Mouse (Mus musculus) neural tube, embryonic 15.5 days (tissue): ENCODE data around the gene Nfkbib. TPM values are rescaled to one million over a fixed set of nuclear protein-coding genes. Genes with fewer than 3 reads are reported as not detected.
A peak's percentile ranks its signal among the peaks of the same experiment; 100 is the strongest.

Experiments used
- ATAC-seq: fragments of 200-750 bp; cut with Nextera tagmentation; 2 replicates; pipeline ENCODE4 v1.8.0; 2017; ENCODE audit warnings: mild to moderate bottlenecking, moderate TSS enrichment, moderate library complexity; ENCODE audit not compliant: low FRiP score
- H3K27ac ChIP-seq: fragments of 300-500 bp; sonication (generic); replicated peaks from 2 replicates; pipeline ENCODE4 v1.5.1; 2015; ENCODE audit warnings: mild to moderate bottlenecking, inconsistent platforms
- H3K27me3 ChIP-seq: fragments of 300-500 bp; sonication (generic); replicated peaks from 2 replicates; pipeline ENCODE4 v1.6.1; 2015; ENCODE audit warnings: inconsistent platforms
- H3K36me3 ChIP-seq: fragments of 300-500 bp; sonication (generic); 2 replicates; pipeline ENCODE4 v1.6.1; 2015; ENCODE audit warnings: inconsistent platforms
- H3K4me1 ChIP-seq: fragments of 300-500 bp; sonication (generic); 2 replicates; pipeline ENCODE4 v1.6.1; 2015; ENCODE audit warnings: inconsistent platforms
- H3K4me2 ChIP-seq: fragments of 300-500 bp; sonication (generic); 2 replicates; pipeline ENCODE4 v1.6.1; 2015; ENCODE audit warnings: inconsistent platforms, mild to moderate bottlenecking, moderate library complexity
- H3K4me3 ChIP-seq: fragments of 300-500 bp; sonication (generic); replicated peaks from 2 replicates; pipeline ENCODE4 v1.5.1; 2015; ENCODE audit warnings: mild to moderate bottlenecking, inconsistent platforms
- H3K9ac ChIP-seq: fragments of 300-500 bp; sonication (generic); replicated peaks from 2 replicates; pipeline ENCODE4 v1.6.1; 2015; ENCODE audit warnings: mild to moderate bottlenecking, inconsistent platforms
- H3K9me3 ChIP-seq: fragments of 300-500 bp; sonication (generic); replicated peaks from 2 replicates; pipeline ENCODE4 v1.6.1; 2016; ENCODE audit warnings: inconsistent platforms
- WGBS: fragments of 180-500 bp; shearing (Covaris S2); methylation state at CpG from one replicate; pipeline ENCODE4 v1.1.7; 2015; ENCODE audit warnings: mixed read lengths; 5-methylcytosine and 5-hydroxymethylcytosine counted together
- polyA plus RNA-seq: library from polyadenylated mRNA; unstranded; fragments of >200 nt; fragmentation: Nextera tagmentation; extraction: Ambion mirVana; gene quantifications from 2 replicates; pipeline ENCODE4 v1.2.1, GENCODE M21; 2015

Nfkbib gene
- polyA plus RNA-seq, 1 experiment from 2014 or later: 77.6 TPM

DNA sequence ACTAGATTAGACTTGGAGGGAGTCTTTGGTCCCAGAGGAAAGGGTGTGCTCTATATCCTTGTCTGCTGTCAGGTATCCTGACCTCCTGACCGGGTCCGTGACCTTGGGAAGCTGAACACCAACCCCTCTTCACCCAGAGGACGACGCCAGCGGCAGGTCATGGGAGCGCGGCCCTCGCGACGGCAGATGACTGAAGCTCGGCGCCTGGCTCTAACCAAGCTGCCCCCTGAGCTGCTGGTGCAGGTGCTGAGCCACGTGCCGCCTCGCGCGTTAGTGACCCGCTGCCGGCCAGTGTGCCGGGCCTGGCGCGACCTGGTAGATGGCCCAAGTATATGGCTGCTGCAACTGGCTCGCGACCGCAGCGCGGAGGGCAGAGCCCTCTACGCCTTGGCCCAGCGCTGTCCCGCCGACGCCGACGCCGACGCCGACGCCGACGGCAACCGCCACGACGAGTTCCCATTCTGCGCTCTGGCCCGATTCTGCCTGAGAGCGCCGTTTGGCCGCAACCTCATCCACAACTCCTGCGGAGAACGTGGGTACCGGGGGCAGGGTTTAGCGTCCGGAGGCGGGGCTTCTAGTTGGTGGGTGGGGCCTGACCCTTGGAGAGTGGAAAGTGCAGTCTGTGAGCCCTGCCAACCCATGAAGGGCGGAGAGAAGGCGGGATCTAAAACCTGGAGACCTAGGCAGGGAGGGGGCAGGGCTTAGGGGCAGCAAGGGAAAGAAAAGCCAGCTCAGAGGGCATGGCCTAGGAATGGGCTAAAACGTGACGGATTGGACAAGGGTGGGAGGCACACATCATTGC is 34.8 kb downstream of the Nfkbib start:
- 3% methylated on average over 58 of the region's 58 CpGs for WGBS
- ATAC-seq: peak; percentile 84
- H3K9me3 ChIP-seq: no peaks in the 10 kb centered on the region

GRCm38 (mm10) chr7:28727649-28728340 is 39.5 kb downstream of the Nfkbib start:
- no peak overlapping the region for H3K4me2 ChIP-seq
- H3K36me3 ChIP-seq: no peaks in the 10 kb centered on the region
- H3K27me3 ChIP-seq: peaks cover 11% of the 10 kb centered on the region
- H3K4me3 ChIP-seq: no peak overlapping the region
- H3K4me1 ChIP-seq: peaks cover 18% of the 10 kb centered on the region
- no peak for ATAC-seq
- no peak overlapping the region for H3K27ac ChIP-seq
- 19% methylated on average over 10 of the region's 10 CpGs for WGBS
- no peak overlapping the region for H3K9ac ChIP-seq
- no peaks in the 10 kb centered on the region for H3K9me3 ChIP-seq

More for the DNA sequence above, 34.8 kb downstream of the Nfkbib start:
- H3K27me3 ChIP-seq: peaks cover 11% of the 10 kb centered on the region
- peaks cover 7% of the 10 kb centered on the region; the same call in 1 of the 2 replicates for H3K36me3 ChIP-seq
- H3K4me2 ChIP-seq: peak overlapping the region; percentile 77
- peak overlapping the region; percentile 42; the same call in 1 of the 2 replicates for H3K9ac ChIP-seq
- no peak overlapping the region for H3K27ac ChIP-seq
- peaks cover 16% of the 10 kb centered on the region for H3K4me1 ChIP-seq
- peak overlapping the region; percentile 44 for H3K4me3 ChIP-seq

DNA sequence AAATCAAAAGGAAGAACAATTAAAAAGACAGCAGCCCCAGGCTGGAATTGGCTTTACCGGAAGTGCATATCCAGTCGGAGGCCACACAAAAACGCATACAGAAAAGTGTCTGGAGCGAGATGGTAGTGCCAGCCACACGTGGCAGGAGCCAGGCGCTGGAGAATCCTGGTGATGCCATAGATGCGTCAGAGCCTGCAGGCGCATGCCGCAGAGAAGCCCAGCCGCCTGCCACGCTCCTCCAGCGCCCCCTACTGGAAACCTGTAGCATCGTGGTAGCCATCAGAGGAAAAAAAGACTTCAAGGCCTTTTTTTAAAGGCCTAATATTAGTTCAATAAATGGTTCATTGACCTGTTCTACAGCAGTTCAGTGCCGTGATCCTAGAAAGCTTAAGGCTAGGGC is 40.7 kb downstream of the Nfkbib start:
- ATAC-seq: peak; percentile 78; the same call in 1 of the 2 replicates

DNA sequence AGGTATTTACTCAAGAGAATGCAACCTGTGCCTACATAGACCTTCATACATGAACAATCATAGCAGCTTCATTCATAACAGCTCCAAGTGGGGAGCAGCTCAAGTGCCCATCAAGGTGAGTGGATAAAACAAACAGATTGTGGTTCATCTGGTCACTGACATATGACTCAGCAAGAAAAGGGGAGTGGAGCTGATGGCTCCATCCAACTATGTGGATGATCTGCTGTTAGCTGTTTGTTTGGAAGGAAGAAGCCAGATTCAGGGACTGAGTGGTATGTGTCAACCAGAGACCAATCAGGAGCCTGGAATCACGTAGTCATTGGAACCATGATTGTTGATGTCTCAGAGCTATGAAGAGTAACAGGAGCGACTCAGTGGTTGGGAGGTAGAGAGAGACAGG is 42.7 kb downstream of the Nfkbib start:
- Histone ChIP-seq H3K9ac (no peak overlapping the region), H3K4me3 (no peak overlapping the region), H3K4me2 (no peak overlapping the region), H3K4me1 (peaks cover 13% of the 10 kb centered on the region), H3K36me3 (no peaks in the 10 kb centered on the region), H3K27me3 (no peaks in the 10 kb centered on the region), H3K27ac (no peak overlapping the region), H3K9me3 (no peaks in the 10 kb centered on the region)
- WGBS: 95% methylated on average over 2 of the region's 2 CpGs
- ATAC-seq: no peak

More for the DNA sequence above, 40.7 kb downstream of the Nfkbib start:
- no peaks in the 10 kb centered on the region for H3K9me3 ChIP-seq
- H3K36me3 ChIP-seq: no peaks in the 10 kb centered on the region
- peak overlapping the region; percentile 48 for H3K4me2 ChIP-seq
- H3K27me3 ChIP-seq: peaks cover 2% of the 10 kb centered on the region; the same call in 1 of the 2 replicates
- WGBS: 8% methylated on average over 14 of the region's 14 CpGs
- no peak overlapping the region for H3K4me3 ChIP-seq
- no peak overlapping the region for H3K27ac ChIP-seq
- H3K4me1 ChIP-seq: peaks cover 13% of the 10 kb centered on the region
- H3K9ac ChIP-seq: no peak overlapping the region

DNA sequence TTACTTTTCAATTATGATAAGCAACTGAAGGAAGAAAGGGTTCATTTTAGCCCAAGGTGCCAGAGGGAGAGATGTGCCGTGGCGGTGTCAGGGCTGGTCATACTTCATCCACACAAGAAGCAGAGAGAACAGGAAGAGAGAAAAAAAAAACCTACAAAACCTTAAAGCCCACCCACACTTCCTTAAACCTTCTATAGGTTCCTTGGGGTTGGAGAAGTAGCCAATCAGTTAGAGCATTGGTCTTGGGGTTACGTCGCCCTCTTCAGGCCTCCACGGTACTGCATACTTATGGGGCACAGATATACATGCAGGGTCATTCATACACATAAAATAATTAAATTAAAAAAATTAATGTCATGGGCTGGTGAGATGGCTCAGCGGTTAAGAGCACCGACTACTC is 45.2 kb downstream of the Nfkbib start:
- Histone ChIP-seq H3K4me2 (no peak overlapping the region), H3K9ac (no peak overlapping the region), H3K27ac (no peak overlapping the region), H3K27me3 (no peaks in the 10 kb centered on the region), H3K9me3 (no peaks in the 10 kb centered on the region), H3K4me3 (no peak overlapping the region), H3K36me3 (no peaks in the 10 kb centered on the region), H3K4me1 (peaks cover 6% of the 10 kb centered on the region; the same call in 1 of the 2 replicates)
- no peak for ATAC-seq
- 95% methylated on average over 7 of the region's 7 CpGs for WGBS

DNA sequence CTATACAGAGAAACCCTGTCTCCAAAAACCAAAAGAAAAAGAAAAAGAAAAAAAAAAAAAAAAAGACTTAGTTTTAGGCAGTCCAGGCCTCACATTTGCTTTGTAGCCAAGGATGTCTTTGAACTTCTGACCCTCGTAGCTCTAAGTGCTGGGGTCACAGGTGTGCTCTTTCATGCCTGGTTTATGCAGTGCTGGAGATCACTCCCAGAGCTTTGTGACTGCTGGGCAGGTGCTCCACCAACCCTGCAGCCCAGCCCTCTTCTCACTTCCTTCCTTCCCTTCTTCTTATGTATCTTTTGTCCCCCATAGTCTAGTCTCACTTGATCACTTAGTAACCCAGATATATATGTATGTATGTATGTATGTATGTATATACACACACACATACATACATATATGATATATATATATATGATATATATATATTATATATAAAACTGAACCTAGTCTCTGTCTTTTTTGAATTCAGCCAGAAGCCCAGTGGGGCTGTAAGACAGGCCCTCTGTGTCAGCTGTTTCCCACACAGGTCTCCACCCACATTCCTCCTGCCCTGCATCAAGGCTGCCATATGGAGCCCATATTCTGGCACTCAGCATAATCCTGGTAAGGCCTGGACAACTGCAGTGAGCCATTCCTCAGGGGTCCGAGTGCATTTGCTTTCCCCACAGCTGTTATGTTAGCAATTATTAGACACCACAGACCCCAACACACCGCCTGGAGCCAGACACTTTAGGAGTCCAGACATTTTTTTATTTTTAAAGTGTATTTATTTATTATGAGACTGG is 46.4 kb downstream of the Nfkbib start:
- ATAC-seq: no peak
- H3K4me3 ChIP-seq: no peak overlapping the region
- no peak overlapping the region for H3K4me2 ChIP-seq
- H3K27me3 ChIP-seq: no peaks in the 10 kb centered on the region
- H3K36me3 ChIP-seq: no peaks in the 10 kb centered on the region
- H3K27ac ChIP-seq: no peak overlapping the region
- no peaks in the 10 kb centered on the region for H3K9me3 ChIP-seq
- WGBS: 52% methylated on average over 3 of the region's 3 CpGs
- H3K9ac ChIP-seq: no peak overlapping the region
- H3K4me1 ChIP-seq: peaks cover 8% of the 10 kb centered on the region

DNA sequence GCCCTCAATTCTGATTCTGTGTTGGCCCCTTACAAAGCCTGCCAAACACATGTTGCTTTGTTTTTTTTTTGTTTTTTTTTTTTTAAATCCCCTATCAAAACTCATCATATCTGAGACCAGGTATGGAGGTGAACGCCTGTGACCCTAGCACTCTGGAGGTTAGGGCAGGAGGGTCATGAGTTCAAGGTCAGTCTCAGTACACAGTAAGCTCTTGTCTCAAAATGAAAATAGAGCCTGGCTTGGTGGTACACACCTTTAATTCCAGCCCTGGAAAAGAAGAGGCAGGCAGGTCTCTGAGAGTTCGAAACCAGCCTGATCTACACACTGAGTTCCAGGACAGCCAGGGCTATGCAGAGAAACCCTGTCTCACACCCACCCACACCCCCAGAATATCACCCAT is 47.7 kb downstream of the Nfkbib start:
- Histone ChIP-seq H3K9me3 (no peaks in the 10 kb centered on the region), H3K4me2 (no peak overlapping the region), H3K27ac (no peak overlapping the region), H3K4me1 (peaks cover 8% of the 10 kb centered on the region), H3K27me3 (no peaks in the 10 kb centered on the region), H3K36me3 (no peaks in the 10 kb centered on the region), H3K9ac (no peak overlapping the region), H3K4me3 (no peak overlapping the region)
- no peak for ATAC-seq
- 91% methylated on average over 2 of the region's 2 CpGs for WGBS

DNA sequence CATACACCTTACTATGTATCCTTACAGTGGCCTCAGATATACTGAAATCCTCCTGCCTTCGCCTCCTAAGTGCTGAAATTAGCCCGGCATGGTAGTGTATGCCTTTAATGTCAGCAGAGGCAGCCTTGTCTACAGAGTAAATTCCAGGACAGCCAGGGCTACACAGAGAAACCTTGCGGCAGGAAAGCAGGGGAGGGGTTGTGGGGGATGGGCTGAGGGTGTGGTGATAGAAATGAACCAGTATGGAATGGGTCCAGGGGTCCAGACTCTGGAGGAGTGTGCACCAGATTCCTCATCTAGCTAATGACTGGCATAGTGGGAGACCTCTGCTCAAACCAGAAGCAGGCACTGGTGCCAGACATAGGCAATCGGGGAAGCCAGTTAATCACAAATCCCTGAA is 48.2 kb downstream of the Nfkbib start:
- no peak overlapping the region for H3K4me2 ChIP-seq
- H3K9me3 ChIP-seq: no peaks in the 10 kb centered on the region
- ATAC-seq: no peak
- no peak overlapping the region for H3K4me3 ChIP-seq
- H3K27me3 ChIP-seq: no peaks in the 10 kb centered on the region
- H3K36me3 ChIP-seq: no peaks in the 10 kb centered on the region
- peaks cover 8% of the 10 kb centered on the region for H3K4me1 ChIP-seq
- WGBS: 59% methylated on average over 4 of the region's 4 CpGs
- H3K9ac ChIP-seq: no peak overlapping the region
- no peak overlapping the region for H3K27ac ChIP-seq

DNA sequence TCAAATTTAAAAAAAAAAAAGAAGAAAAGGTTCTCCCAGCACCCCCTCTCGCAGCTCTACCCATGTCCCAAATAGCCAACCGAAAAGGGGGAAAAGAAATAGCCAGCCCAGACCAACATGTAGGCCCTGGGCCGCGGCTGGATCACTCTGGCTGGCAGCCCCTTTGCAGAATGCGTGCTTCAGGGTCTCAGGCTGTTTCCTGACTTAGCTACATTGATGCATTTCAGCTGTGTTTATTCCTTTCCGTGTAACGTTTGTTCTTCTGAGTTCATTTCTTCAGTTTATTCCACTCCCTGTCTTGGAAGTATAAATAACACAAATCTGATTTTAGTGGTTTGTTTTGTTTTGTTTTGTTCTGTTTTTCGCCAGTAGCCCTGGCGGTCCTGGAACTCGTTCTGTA is 49.6 kb downstream of the Nfkbib start:
- ATAC-seq: no peak
- Histone ChIP-seq H3K27ac (no peak overlapping the region), H3K36me3 (no peaks in the 10 kb centered on the region), H3K27me3 (no peaks in the 10 kb centered on the region), H3K4me3 (no peak overlapping the region), H3K9ac (no peak overlapping the region), H3K9me3 (no peaks in the 10 kb centered on the region), H3K4me2 (no peak overlapping the region), H3K4me1 (peaks cover 8% of the 10 kb centered on the region)
- 87% methylated on average over 10 of the region's 10 CpGs for WGBS

DNA sequence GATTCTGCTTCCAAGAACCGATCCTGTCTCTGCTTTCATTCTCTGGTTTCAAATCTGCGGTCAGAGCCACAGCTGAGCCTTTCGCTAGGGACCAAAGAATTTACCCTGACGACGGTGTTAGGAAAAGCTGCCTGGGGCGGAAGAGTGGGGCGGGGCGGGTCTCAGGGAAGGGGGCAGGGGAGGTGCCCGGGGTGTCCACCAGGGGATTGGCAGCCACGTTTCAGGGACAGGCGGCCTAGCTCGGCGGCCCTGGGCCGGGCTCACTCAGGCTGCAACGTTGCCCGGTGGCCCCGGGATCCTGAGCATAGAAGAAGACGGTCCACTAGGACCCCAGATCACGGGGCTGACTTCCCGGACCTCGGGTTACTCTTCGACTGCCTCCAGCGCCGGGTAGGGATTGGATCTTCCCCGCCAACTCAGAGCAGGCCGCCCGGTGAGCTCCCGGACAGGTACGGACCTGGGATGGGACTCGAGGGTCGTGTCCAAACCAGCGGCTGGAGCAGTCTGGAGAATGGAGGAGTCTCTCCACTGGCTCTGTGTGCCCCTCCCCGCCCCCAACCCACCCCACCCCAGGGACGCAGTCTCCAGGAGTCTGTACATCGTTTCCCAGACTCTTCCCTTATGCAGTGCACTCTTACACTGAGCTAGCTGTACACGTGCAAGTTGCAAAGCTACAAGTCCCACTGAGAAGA is 50.6 kb downstream of the Nfkbib start, which contains the start of gene Fbxo17:
Fbxo17 (plus strand) TSS at position 215 of the 692 bp plus-strand sequence.
- peaks cover 8% of the 10 kb centered on the region for H3K4me1 ChIP-seq
- WGBS: 4% methylated on average over 32 of the region's 36 CpGs
- peak within 1 kb of the TSS; percentile 44 for H3K9ac ChIP-seq
- no peaks in the 10 kb centered on the region for H3K36me3 ChIP-seq
- H3K27ac ChIP-seq: no peak within 1 kb of the TSS
- ATAC-seq: peak; percentile 57
- H3K27me3 ChIP-seq: no peaks in the 10 kb centered on the region
- H3K4me3 ChIP-seq: peak within 1 kb of the TSS; percentile 39
- H3K4me2 ChIP-seq: peak within 1 kb of the TSS; percentile 71
- H3K9me3 ChIP-seq: no peaks in the 10 kb centered on the region

DNA sequence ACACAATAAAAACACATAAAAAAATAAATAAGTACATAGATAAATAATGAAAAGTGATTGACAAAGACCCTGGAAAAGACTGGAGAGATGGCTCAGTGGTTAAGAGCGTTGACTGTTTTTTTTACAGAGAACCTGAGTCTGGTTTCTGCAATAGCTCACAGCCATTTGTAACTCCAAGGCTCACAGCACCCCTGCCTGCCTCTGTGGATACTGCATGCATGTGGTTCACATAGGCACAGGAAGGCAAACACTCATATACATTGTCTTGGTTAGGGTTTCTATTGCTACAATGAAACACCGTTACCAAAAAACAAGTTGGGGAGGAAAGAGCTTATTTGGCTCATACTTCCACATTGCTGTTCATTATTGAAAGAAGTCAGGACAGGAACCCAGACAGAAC is 51.7 kb downstream of the Nfkbib start:
- Histone ChIP-seq H3K4me2 (peak overlapping the region; percentile 71; the same call in 1 of the 2 replicates), H3K36me3 (no peaks in the 10 kb centered on the region)

More for the DNA sequence above, 51.7 kb downstream of the Nfkbib start:
- H3K9me3 ChIP-seq: no peaks in the 10 kb centered on the region
- 100% methylated on average over 2 of the region's 2 CpGs for WGBS
- H3K27me3 ChIP-seq: no peaks in the 10 kb centered on the region; the same call in 1 of the 2 replicates
- ATAC-seq: no peak
- H3K4me3 ChIP-seq: no peak overlapping the region
- H3K27ac ChIP-seq: no peak overlapping the region
- peaks cover 8% of the 10 kb centered on the region for H3K4me1 ChIP-seq
- no peak overlapping the region for H3K9ac ChIP-seq
